Mouse (Mus musculus) neural tube, embryonic 14.5 days (tissue): ENCODE data around the gene Car5b. TPM values are rescaled to one million over a fixed set of nuclear protein-coding genes. Genes with fewer than 3 reads are reported as not detected.

Experiments
- ATAC-seq: fragments of 200-750 bp; cut with Nextera tagmentation; 2 replicates; pipeline ENCODE4 v1.8.0; 2017; ENCODE audit warnings: low read depth, mild to moderate bottlenecking, moderate TSS enrichment, moderate library complexity
- H3K27ac ChIP-seq: fragments of 300-500 bp; sonication (generic); 2 replicates; pipeline ENCODE4 v1.5.1; 2014; ENCODE audit warnings: low read depth, mild to moderate bottlenecking, control low read depth, low read length, moderate library complexity, mixed read lengths
- H3K27me3 ChIP-seq: fragments of 300-500 bp; sonication (generic); 2 replicates; pipeline ENCODE4 v1.6.1; 2014; ENCODE audit warnings: low read length; ENCODE audit not compliant: control insufficient read depth, insufficient read depth
- H3K36me3 ChIP-seq: fragments of 300-500 bp; sonication (generic); 2 replicates; pipeline ENCODE4 v1.6.1; 2014; ENCODE audit warnings: low read length, mixed read lengths; ENCODE audit not compliant: control insufficient read depth, insufficient read depth
- H3K4me1 ChIP-seq: fragments of 300-500 bp; sonication (generic); 2 replicates; pipeline ENCODE4 v1.6.1; 2014; ENCODE audit warnings: low read length; ENCODE audit not compliant: control insufficient read depth, insufficient read depth
- H3K4me2 ChIP-seq: fragments of 300-500 bp; sonication (generic); 2 replicates; pipeline ENCODE4 v1.6.1; 2014; ENCODE audit warnings: mild to moderate bottlenecking, low read depth, low read length, control low read depth
- H3K4me3 ChIP-seq: fragments of 300-500 bp; sonication (generic); 2 replicates; pipeline ENCODE4 v1.5.1; 2014; ENCODE audit warnings: low read depth, low read length, control low read depth, mixed read lengths
- H3K9ac ChIP-seq: fragments of 300-500 bp; sonication (generic); replicated peaks from 2 replicates; pipeline ENCODE4 v1.6.1; 2014; ENCODE audit warnings: low read depth, mild to moderate bottlenecking, control low read depth, low read length, mixed read lengths
- H3K9me3 ChIP-seq: fragments of 300-500 bp; sonication (generic); 2 replicates; pipeline ENCODE4 v1.6.1; 2016; ENCODE audit warnings: low read length; ENCODE audit not compliant: control insufficient read depth
- WGBS: fragments of 180-500 bp; shearing (Covaris S2); extraction: QIAGEN DNeasy Blood & Tissue Kit; methylation state at CpG from one replicate; pipeline ENCODE4 v1.1.7; 2014; 5-methylcytosine and 5-hydroxymethylcytosine counted together
- polyA plus RNA-seq: library from polyadenylated mRNA; unstranded; fragments of >200 nt; fragmentation: Nextera tagmentation; extraction: Ambion mirVana; gene quantifications from 2 replicates; pipeline ENCODE4 v1.2.1, GENCODE M21; 2014

Car5b gene
- polyA plus RNA-seq, 1 experiment from 2014 or later: 0.91 TPM

DNA sequence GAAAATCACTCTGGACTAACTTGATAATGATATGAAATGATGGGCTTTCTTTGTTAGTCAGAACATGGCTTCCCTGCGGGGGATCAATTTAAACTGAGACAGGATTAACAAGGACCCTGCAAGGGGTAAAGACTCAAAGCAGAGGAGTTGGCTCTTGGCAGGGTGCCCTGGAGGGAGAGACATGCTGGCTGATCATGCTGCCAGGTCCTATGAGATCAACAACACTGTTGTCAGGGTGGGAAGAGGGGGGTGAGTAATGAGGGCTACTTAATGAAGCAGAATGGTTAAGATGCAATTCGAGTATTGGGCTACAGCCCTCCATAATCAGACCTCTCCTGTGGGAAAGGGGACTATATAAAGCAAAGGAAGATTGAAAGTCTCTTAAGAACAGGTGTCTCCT is 11.1 kb upstream of the Car5b start:
- ATAC-seq: no peak
- Histone ChIP-seq H3K4me1 (no peaks in the 10 kb centered on the region), H3K27ac (no peak overlapping the region), H3K9me3 (no peaks in the 10 kb centered on the region), H3K36me3 (no peaks in the 10 kb centered on the region), H3K4me2 (no peak overlapping the region), H3K9ac (no peak overlapping the region), H3K27me3 (no peaks in the 10 kb centered on the region), H3K4me3 (no peak overlapping the region)
- 51% methylated on average over 2 of the region's 2 CpGs for WGBS

GRCm38 (mm10) chrX:164035931-164036330 is 8.1 kb upstream of the Car5b start:
- Histone ChIP-seq H3K27me3 (no peaks in the 10 kb centered on the region), H3K36me3 (no peaks in the 10 kb centered on the region), H3K9ac (no peak overlapping the region), H3K27ac (no peak overlapping the region), H3K4me1 (no peaks in the 10 kb centered on the region), H3K4me3 (no peak overlapping the region), H3K4me2 (no peak overlapping the region), H3K9me3 (no peaks in the 10 kb centered on the region)
- ATAC-seq: no peak
- 89% methylated on average over 7 of the region's 7 CpGs for WGBS

DNA sequence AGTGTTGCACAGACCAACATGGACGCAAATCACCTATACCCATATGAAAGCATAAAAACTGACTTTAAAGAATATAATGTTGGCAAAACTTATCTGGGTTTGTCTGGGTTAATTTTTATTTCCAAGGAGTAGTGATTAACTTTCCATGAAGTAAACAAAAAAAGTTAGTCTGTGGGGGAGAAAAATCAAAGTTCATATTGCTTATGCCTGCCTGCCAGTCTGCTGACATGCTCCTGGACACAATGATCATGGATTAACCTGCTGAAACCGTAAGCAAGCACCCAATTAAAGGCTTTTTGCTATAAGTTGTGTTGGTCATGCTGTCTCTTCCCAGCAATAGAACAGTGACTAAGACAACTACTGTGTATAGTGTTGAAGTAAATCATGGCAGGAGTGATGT is 7.6 kb upstream of the Car5b start:
- no peaks in the 10 kb centered on the region for H3K4me1 ChIP-seq
- WGBS: 94% methylated on average over 2 of the region's 2 CpGs
- H3K27ac ChIP-seq: no peak overlapping the region
- no peaks in the 10 kb centered on the region for H3K9me3 ChIP-seq
- no peak overlapping the region for H3K9ac ChIP-seq
- no peak overlapping the region for H3K4me3 ChIP-seq
- no peaks in the 10 kb centered on the region for H3K36me3 ChIP-seq
- H3K4me2 ChIP-seq: no peak overlapping the region
- ATAC-seq: no peak
- H3K27me3 ChIP-seq: no peaks in the 10 kb centered on the region

- Histone ChIP-seq H3K4me3 (no peak overlapping the region), H3K9ac (no peak overlapping the region), H3K27ac (no peak overlapping the region), H3K4me1 (no peaks in the 10 kb centered on the region), H3K36me3 (no peaks in the 10 kb centered on the region), H3K27me3 (no peaks in the 10 kb centered on the region), H3K4me2 (no peak overlapping the region), H3K9me3 (no peaks in the 10 kb centered on the region)
- no peak for ATAC-seq
- WGBS: 92% methylated on average over 7 of the region's 7 CpGs
Measured at GRCm38 (mm10) chrX:164032526-164032925, 4.7 kb upstream of the Car5b start.

DNA sequence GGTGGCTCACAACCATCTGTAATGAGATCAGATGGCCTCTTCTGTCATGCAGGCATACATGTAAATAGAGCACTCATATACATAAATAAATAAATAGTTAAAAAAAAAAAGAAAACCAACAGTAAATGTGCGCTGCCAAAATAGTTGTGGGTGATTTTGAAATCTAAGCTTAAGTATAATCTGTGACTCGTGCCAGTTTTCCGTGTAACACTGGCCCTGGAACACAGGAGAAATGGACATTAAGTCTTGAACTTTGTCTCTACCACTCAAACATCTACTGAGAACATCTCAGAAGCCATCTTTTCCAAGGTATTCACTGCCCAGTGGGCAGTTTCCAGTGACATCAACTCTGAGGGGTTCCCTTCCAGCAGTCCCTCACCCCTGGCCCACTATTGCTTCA is 12.2 kb downstream of the Car5b start:
- no peaks in the 10 kb centered on the region for H3K4me1 ChIP-seq
- WGBS: 90% methylated on average over 3 of the region's 3 CpGs

GRCm38 (mm10) chrX:164014956-164015355 is 12.8 kb downstream of the Car5b start:
- no peak overlapping the region for H3K4me2 ChIP-seq
- H3K4me1 ChIP-seq: no peaks in the 10 kb centered on the region
- no peaks in the 10 kb centered on the region for H3K9me3 ChIP-seq
- H3K36me3 ChIP-seq: no peaks in the 10 kb centered on the region
- WGBS: 79% methylated on average over 4 of the region's 4 CpGs
- ATAC-seq: no peak
- H3K4me3 ChIP-seq: no peak overlapping the region
- H3K27ac ChIP-seq: no peak overlapping the region
- H3K9ac ChIP-seq: no peak overlapping the region
- no peaks in the 10 kb centered on the region for H3K27me3 ChIP-seq

More for the DNA sequence above, 12.2 kb downstream of the Car5b start:
- no peaks in the 10 kb centered on the region for H3K36me3 ChIP-seq
- no peaks in the 10 kb centered on the region for H3K9me3 ChIP-seq
- H3K4me3 ChIP-seq: no peak overlapping the region
- H3K27ac ChIP-seq: no peak overlapping the region
- H3K27me3 ChIP-seq: no peaks in the 10 kb centered on the region
- H3K4me2 ChIP-seq: no peak overlapping the region
- no peak for ATAC-seq
- H3K9ac ChIP-seq: no peak overlapping the region

DNA sequence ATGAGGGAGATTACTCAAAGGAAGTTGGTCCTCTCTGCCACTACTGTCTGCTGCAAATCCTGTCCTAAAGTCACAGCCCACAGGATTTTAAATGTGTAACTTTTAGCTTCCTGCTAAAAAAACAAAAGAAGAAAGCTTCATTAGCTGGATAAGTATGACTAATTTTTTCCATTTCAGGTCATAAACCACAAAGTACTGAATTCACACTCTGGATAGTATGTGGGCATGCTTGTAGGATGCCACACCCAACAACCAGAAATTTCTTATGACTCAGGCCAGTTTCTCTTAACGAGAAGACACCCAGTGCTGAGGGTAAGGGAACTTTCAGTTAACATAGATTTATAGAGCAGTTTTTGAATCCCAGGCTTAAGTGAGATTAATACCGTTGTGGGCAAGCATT is 14.5 kb downstream of the Car5b start:
- no peak overlapping the region for H3K9ac ChIP-seq
- H3K36me3 ChIP-seq: no peaks in the 10 kb centered on the region
- no peaks in the 10 kb centered on the region for H3K27me3 ChIP-seq
- no peaks in the 10 kb centered on the region for H3K9me3 ChIP-seq
- H3K4me2 ChIP-seq: no peak overlapping the region
- 65% methylated on average over 2 of the region's 2 CpGs for WGBS
- no peak overlapping the region for H3K4me3 ChIP-seq
- no peak overlapping the region for H3K27ac ChIP-seq
- ATAC-seq: no peak
- no peaks in the 10 kb centered on the region for H3K4me1 ChIP-seq

DNA sequence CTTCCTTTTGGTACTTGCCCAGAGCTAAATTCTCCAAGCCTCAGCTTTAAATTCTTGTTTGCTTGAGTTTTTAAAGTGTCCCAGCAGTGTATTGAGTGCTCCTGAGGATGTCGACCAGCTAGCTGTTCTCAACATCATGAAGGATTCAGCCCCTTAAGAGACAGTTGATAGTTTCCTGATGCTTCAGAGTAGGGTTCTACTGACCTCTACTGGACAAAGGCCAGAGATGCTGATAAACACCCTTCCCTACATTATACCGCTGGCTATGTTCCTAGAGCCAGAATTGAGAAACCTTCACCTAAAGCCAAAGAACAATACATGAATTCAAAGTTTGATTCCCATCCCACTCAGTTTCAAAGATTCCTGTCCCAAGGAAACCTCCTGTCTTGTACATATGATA is 23.0 kb downstream of the Car5b start:
- Histone ChIP-seq H3K27ac (no peak overlapping the region), H3K9me3 (no peaks in the 10 kb centered on the region), H3K4me3 (no peak overlapping the region), H3K4me1 (no peaks in the 10 kb centered on the region), H3K27me3 (no peaks in the 10 kb centered on the region), H3K9ac (no peak overlapping the region), H3K4me2 (no peak overlapping the region), H3K36me3 (no peaks in the 10 kb centered on the region)
- 40% methylated on average over 2 of the region's 2 CpGs for WGBS
- ATAC-seq: peak; percentile 75; the same call in 1 of the 2 replicates

GRCm38 (mm10) chrX:163999848-164000247 is 27.9 kb downstream of the Car5b start:
- Histone ChIP-seq H3K27me3 (no peaks in the 10 kb centered on the region), H3K4me2 (no peak overlapping the region), H3K36me3 (no peaks in the 10 kb centered on the region), H3K9me3 (no peaks in the 10 kb centered on the region), H3K9ac (no peak overlapping the region), H3K4me3 (no peak overlapping the region), H3K27ac (no peak overlapping the region), H3K4me1 (no peaks in the 10 kb centered on the region)
- WGBS: 88% methylated on average over 1 of the region's 1 CpGs
- no peak for ATAC-seq

DNA sequence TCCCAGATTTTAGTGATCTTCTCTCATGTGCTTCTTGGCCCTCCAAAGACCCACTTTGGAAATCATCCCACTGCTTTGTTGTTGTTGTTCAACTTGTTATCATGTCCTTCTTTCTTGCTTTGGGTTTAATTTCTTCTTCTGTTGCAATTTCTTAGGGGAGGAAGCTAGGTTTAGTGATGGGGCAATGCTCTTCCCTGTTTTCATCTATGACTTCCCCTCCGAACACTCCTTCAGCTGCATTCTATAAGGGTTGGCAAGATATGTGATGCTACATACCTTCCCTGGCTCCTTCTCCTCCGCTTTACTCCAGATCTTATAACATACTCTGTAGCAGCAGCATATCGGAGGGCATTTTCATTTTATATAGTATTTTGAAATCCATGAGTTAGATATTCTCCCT is 31.0 kb downstream of the Car5b start:
- H3K4me1 ChIP-seq: no peaks in the 10 kb centered on the region
- H3K4me3 ChIP-seq: no peak overlapping the region
- no peak overlapping the region for H3K27ac ChIP-seq
- ATAC-seq: no peak
- no peak overlapping the region for H3K9ac ChIP-seq
- no peaks in the 10 kb centered on the region for H3K9me3 ChIP-seq
- H3K36me3 ChIP-seq: no peaks in the 10 kb centered on the region
- H3K4me2 ChIP-seq: no peak overlapping the region
- 90% methylated on average over 3 of the region's 3 CpGs for WGBS
- H3K27me3 ChIP-seq: no peaks in the 10 kb centered on the region
